27 mouse cellular contexts compared by ENCODE assay signal in genomic region chr7:132105326-132105725, GRCm38 (mm10). TPM values are rescaled to one million over a fixed set of nuclear protein-coding genes. Genes with fewer than 3 reads are reported as not detected.
DNase-seq lines count a peak whose midpoint lies in the region; ATAC-seq and TF ChIP-seq lines count a peak whose summit lies in the region.
"Had no signal": no experiment of that assay in that cellular context is flagged by ENCODE, and none has a peak within 500 bp of the region (broad histone marks: within the 10 kb centered on the region; RNA-seq: fewer than 3 reads in every experiment).

No protein-coding gene starts in this region.

- no peak overlapping the region for H3K9ac ChIP-seq in heart, embryonic 12.5 days
- no peak overlapping the region for H3K9ac ChIP-seq in hindbrain, embryonic 16.5 days (ENCODE audit: low read depth, low read length)
- no peak overlapping the region for H3K9ac ChIP-seq in hindbrain, postnatal 0 days (replicated peaks; ENCODE audit: low read length)

- H3K4me3 ChIP-seq in heart, embryonic 12.5 days: no peak overlapping the region
- H3K4me3 ChIP-seq in hindbrain, embryonic 16.5 days (ENCODE audit: low read length): no peak overlapping the region
- H3K4me3 ChIP-seq in hindbrain, postnatal 0 days (ENCODE audit: low read length): no peak overlapping the region

- no peaks in the 10 kb centered on the region for H3K36me3 ChIP-seq in heart, embryonic 12.5 days
- H3K36me3 ChIP-seq in hindbrain, embryonic 16.5 days (ENCODE audit: control insufficient read depth, insufficient read depth, low read length): no peaks in the 10 kb centered on the region
- H3K36me3 ChIP-seq in hindbrain, postnatal 0 days (ENCODE audit: insufficient read depth, low read length): no peaks in the 10 kb centered on the region
- H3K36me3 ChIP-seq: G1E had no signal

- WGBS in heart, embryonic 12.5 days: 72% methylated on average over 4 of the region's 4 CpGs
- 80% methylated on average over 4 of the region's 4 CpGs for WGBS in hindbrain, embryonic 16.5 days
- WGBS in hindbrain, postnatal 0 days: 79% methylated on average over 4 of the region's 4 CpGs

- intact Hi-C loops in left cerebral cortex, postnatal 25 days (cut with DNase I): no loop called here

- no peaks in the 10 kb centered on the region for H3K27me3 ChIP-seq in heart, embryonic 12.5 days (replicated peaks)
- H3K27me3 ChIP-seq in hindbrain, embryonic 16.5 days (replicated peaks; ENCODE audit: control insufficient read depth, insufficient read depth, low read length): no peaks in the 10 kb centered on the region
- H3K27me3 ChIP-seq in hindbrain, postnatal 0 days (ENCODE audit: insufficient read depth, low read length): no peaks in the 10 kb centered on the region

- TF ChIP-seq CTCF in hindbrain, postnatal 0 days (IDR thresholded peaks at IDR 0.05; ENCODE audit: low read depth): no peak

- peak; percentile 50 for DNase-seq in heart, adult 11 months
- peak; percentile 8 for DNase-seq in ES-CJ7 (ENCODE audit: low read depth, low spot score)
- peak; percentile 60 for DNase-seq in R1 (ENCODE audit: low read depth, low spot score)
- DNase-seq in ZHBTc4 (ENCODE audit: low read depth, low spot score): peak; percentile 52
- DNase-seq in hindbrain, postnatal 0 days (ENCODE audit: low spot score): no peak
- no peak for DNase-seq in left cerebral cortex, postnatal 25 days (ENCODE audit: low spot score in 2 of 2)
- DNase-seq: adrenal gland, adult 2 months; adrenal gland, adult 8-10 months; adrenal gland, postnatal 10 days; adrenal gland, postnatal 14 days; adrenal gland, postnatal 25 days; adrenal gland, postnatal 36 days; B cell, adult 2 months; cerebellum, adult 11 months; cerebellum, adult 11-12 months; cerebellum, adult 18-20 months; cerebellum, adult 2 months; cerebellum, adult 8-10 months had no signal

- no peaks in the 10 kb centered on the region for H3K4me1 ChIP-seq in heart, embryonic 12.5 days (replicated peaks)
- no peaks in the 10 kb centered on the region for H3K4me1 ChIP-seq in hindbrain, embryonic 16.5 days (ENCODE audit: control insufficient read depth, insufficient read depth, low read depth, low read length)
- no peaks in the 10 kb centered on the region for H3K4me1 ChIP-seq in hindbrain, postnatal 0 days (ENCODE audit: insufficient read depth, low read length)

- H3K9me3 ChIP-seq in heart, embryonic 12.5 days (replicated peaks): no peaks in the 10 kb centered on the region
- H3K9me3 ChIP-seq in hindbrain, embryonic 16.5 days (ENCODE audit: control insufficient read depth, low read length): no peaks in the 10 kb centered on the region
- H3K9me3 ChIP-seq in hindbrain, postnatal 0 days (ENCODE audit: low read length): no peaks in the 10 kb centered on the region

- no peak for ATAC-seq in heart, embryonic 12.5 days (ENCODE audit: insufficient number of reproducible peaks, low FRiP score)
- ATAC-seq in hindbrain, embryonic 16.5 days: no peak
- ATAC-seq in hindbrain, postnatal 0 days: no peak
- ATAC-seq: activated CD4-positive, CD25-positive, alpha-beta regulatory T cell, adult 4 months; CD4-positive, CD25-positive, alpha-beta regulatory T cell, adult 4 months; Patski had no signal

- no peak overlapping the region for H3K4me2 ChIP-seq in heart, embryonic 12.5 days
- no peak overlapping the region for H3K4me2 ChIP-seq in hindbrain, embryonic 16.5 days (ENCODE audit: low read length)
- H3K4me2 ChIP-seq in hindbrain, postnatal 0 days (ENCODE audit: low read depth, low read length): no peak overlapping the region

- no peak overlapping the region for H3K27ac ChIP-seq in heart, embryonic 12.5 days (ENCODE audit: poor library complexity, severe bottlenecking)
- no peak overlapping the region for H3K27ac ChIP-seq in hindbrain, embryonic 16.5 days (ENCODE audit: low read depth, low read length)
- no peak overlapping the region for H3K27ac ChIP-seq in hindbrain, postnatal 0 days

RNA-seq across cellular contexts. Expression of gene Cpxm2, which starts 49.2 kb away (rescaled TPM):
- polyA plus RNA-seq in heart, embryonic 12.5 days (2016; fragmentation: Nextera tagmentation; extraction: Ambion mirVana): 0.24 TPM in 1 of 2 replicates, not detected in the other
- polyA plus RNA-seq in hindbrain, embryonic 16.5 days (2015; fragmentation: Nextera tagmentation; extraction: Ambion mirVana): 1.7 and 2.2 TPM in 2 replicates
- total RNA-seq in hindbrain, postnatal 0 days (2014; rRNA removed): 2.3 and 3.3 TPM in 2 replicates
- 2.5 and 3.4 TPM in 2 replicates for polyA plus RNA-seq in hindbrain, postnatal 0 days (2015; fragmentation: Nextera tagmentation; extraction: Ambion mirVana)
- 1 to 10 TPM; 3.9 to 4.2 TPM for total RNA-seq in left cerebral cortex, postnatal 25 days (2021)
- total RNA-seq: CH12.LX, MEL had no signal
- polyA plus RNA-seq: activated CD4-positive, CD25-positive, alpha-beta regulatory T cell, adult 4 months; C2C12; CD4-positive, CD25-positive, alpha-beta regulatory T cell, adult 4 months; G1E; Patski had no signal

Comparison
In these comparisons a context has a peak if more than half of its experiments do, and no peak if none do; other contexts are left out.
1. DNase-seq: peak in heart, adult 11 months (single experiment), ES-CJ7 (single experiment), R1 (single experiment) and ZHBTc4 (single experiment); none in hindbrain, postnatal 0 days (single experiment) and left cerebral cortex, postnatal 25 days (0 of 2).